Mouse (Mus musculus): ENCODE measurements at regions not wholly inside any gene's neighbourhood (a gene's known extent, or its start where the extent isn't known, plus 50 kb on each side); places are given as distances from the start of the nearest gene placed in this dataset.

- no peak for DNase-seq
Measured at GRCm38 (mm10) chr2:74187963-74188790, 277.1 kb upstream of the Atp5g3 start.

GRCm38 (mm10) chr2:74178106-74178505 is 267.0 kb upstream of the Atp5g3 start:
- no peak for DNase-seq

DNA sequence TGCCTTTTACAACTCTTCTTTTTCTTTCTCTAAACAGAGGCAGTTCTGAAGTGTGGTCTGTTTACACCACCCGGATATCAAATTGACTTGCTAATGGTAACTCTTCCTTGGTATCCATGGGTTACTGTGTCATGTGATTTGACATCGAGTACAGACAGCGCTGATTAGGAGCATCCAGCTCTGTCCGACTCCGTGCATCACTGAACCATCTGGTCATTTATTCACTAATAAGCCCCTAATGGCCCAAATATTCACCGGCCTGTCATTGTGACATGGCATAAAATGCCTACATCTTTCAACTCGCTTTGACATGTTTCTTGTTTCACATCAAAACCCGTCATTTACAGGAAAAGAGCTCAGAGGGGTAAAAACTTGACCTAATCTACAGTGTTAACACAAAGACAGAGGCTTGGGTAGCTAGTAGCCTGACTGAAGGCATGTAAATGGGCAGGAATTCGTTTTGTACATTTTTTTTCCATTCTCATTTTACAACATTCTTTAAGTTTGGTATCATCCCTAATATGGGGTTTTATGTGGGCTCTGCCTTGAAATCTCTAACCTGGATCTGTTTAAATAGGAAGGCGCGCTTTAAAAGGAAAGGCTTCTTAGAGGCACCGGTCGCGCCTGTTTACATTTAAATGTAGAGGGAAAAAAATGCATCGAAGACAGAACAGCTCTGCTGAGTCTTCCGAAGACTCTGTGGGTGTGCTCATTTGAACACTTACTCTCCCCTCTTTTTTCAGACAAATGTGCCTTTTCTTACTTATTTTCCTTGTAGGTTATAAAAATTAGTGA is 257.8 kb upstream of the Atp5g3 start:
- no peak for DNase-seq

- no peak for DNase-seq
Measured at GRCm38 (mm10) chr2:74168307-74168706, 257.2 kb upstream of the Atp5g3 start.

DNA sequence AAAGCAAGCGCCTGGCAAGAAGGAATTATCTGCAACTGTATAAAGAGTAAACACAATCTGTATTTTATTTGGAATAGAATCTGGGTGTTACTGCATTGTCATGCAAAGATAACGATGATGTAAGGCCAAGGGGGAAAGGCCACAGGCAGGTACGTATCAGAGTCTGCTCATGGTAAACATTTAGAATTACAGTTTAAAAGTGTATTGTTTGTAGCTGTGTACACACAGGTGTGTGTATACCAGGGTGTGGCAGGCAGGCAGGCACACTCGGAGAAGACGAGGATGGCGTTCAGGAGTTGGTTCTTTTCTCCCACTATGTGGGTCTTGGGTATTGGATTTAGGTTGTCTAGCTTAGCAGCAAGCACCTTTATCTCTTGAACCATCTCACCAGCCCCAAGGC is 242.9 kb upstream of the Atp5g3 start:
- DNase-seq = no peak

DNA sequence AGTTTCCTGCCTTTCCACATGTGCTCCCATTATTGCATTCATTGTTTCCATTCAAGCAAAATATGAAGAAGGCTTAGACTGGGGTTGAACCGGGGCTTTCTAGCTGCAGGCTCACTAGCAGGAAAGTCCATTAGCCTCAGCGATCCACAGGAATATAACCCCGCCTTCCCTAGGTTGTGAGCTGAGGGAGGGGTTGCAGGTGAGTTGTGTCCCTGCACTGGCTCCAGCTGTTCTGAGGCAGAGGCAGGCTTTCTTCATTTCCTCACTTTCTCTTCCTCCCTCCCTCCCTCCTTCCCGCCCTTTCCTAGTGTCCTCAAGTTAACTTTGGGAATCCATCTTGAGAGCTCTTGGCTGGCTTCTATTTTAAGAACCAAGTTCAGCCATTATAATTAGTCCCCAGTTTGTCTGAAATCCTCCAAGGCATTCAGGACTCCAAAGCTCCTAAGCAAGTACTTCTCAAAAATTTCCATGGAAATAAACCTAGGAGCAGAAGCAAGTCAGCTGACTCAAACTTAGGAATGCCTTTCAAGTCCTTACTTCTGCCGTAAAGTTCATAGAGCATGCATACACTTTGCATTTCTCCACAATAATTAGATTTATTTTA is 242.2 kb upstream of the Atp5g3 start:
- DNase-seq = no peak

DNA sequence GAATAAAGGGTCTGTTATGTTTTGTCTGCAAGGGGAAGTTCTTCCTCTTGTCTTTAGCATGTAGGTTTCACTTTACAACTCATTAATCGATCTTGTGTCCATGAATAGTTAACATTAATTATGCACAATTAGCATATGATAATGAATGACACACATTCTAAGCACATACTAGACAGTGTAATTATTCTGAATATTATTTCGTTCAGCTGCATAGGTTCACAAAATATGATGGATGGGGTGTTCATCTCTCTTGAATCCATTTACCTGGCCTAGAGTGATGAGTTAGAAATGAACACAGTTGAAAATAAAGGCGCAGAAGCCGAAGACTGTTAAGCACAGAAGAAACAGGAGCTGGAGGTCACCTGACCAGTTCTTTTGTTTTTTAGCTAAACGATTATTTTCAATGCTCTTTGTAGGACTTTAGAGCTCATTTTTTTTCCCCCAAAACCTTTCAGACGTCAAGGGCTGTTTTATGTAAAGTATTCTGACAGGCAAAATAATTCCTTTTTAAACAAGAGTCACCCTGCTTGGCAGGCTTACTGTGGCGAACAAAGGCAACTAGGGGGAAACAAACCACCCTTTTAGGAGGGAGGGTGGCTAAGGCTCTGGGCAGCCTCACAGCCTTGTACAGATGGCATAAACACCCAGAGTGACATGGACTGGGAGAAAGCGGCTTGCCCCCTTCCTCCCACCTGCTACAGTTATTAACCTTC is 241.6 kb upstream of the Atp5g3 start:
- DNase-seq = no peak

GRCm38 (mm10) chr2:74147193-74147592 is 236.1 kb upstream of the Atp5g3 start:
- no peak for DNase-seq

DNA sequence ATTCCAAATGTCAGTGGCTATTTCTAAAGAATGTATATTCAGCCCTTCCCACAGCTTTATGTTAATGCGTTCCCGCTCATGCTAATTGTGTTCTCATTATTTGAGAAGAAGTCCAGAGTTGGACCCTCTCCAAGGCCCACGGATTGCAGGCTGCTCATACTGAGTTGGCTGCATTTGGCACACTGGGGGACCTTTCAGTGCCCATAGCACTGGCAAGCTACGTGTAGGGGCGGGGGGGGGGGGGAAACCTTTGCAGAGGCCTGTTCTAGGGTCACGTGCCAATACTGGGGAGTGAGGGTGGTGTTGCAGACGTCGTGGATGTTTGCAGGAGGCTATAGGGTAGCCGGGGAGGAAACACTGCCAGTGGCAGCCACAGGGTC is 225.5 kb upstream of the Atp5g3 start:
- DNase-seq = no peak

DNA sequence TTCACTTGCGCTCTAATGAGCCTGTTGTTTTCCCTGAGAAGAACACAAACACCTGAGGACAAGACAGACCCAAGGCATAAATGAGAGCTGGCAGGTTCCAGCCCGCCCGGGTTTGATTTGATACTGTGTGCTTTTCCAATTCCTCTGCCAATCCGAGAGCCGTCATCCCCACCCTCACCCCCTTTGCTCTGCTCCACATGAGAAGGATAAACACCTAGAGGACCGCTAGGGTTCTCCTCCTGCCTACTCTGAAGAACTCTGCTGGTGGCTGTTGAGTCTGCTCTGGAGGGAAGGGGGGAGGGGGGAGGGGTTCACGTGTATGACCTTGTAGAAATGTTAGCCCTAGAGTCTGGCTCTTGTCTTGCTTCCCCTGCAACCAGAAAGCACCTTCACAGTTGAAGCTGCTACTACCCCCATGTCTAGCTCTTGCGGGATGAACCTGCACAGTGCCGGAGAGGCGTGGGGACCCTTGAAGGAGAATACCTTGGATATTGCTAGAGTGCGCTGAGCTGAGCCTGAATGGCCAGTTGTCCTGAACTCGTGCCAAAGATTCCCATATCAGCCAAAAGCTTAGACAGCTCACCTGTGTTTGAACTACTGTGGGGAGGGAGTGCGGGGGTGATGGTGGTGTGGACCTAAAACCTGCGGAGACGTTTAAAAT is 225.0 kb upstream of the Atp5g3 start:
- no peak for DNase-seq

- no peak for DNase-seq
Measured at GRCm38 (mm10) chr2:74130141-74130588, 219.0 kb upstream of the Atp5g3 start.

GRCm38 (mm10) chr2:74128782-74129538 is 217.8 kb upstream of the Atp5g3 start:
- no peak for DNase-seq

GRCm38 (mm10) chr2:74127136-74127535 is 216.0 kb upstream of the Atp5g3 start:
- no peak for DNase-seq

GRCm38 (mm10) chr2:74124252-74124651 is 213.1 kb upstream of the Atp5g3 start:
- DNase-seq = no peak

GRCm38 (mm10) chr2:74123360-74124074 is 212.4 kb upstream of the Atp5g3 start:
- DNase-seq = no peak

GRCm38 (mm10) chr2:74122937-74123336 is 211.8 kb upstream of the Atp5g3 start:
- DNase-seq = no peak

DNA sequence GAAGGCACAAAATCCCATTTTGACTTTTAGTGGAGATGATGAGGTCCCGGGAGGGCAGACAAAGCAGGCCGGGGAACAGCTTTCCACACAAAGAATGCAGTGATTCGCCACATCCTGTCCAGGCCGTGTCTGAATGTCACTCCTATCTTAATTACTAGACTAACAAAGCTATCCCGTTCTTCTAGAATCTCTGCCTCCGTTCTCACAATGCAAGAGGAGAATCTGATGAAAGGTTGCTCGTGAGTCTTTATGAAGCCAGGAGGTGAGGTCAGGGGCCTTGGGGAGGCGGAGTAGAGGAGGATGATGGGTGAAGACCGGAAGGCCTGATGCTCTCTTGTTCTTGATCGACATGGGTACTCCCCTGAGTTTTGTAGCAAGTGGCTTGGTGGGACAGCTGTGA is 208.9 kb upstream of the Atp5g3 start:
- no peak for DNase-seq

GRCm38 (mm10) chr2:74119167-74119937 is 208.2 kb upstream of the Atp5g3 start:
- no peak for DNase-seq

GRCm38 (mm10) chr2:74106472-74106871 is 195.3 kb upstream of the Atp5g3 start:
- no peak for DNase-seq

Measured in gastrocnemius, postnatal 25 days (tissue).